Mouse (Mus musculus): ENCODE measurements at regions not wholly inside any gene's neighbourhood (a gene's known extent, or its start where the extent isn't known, plus 50 kb on each side); places are given as distances from the start of the nearest gene placed in this dataset.

GRCm38 (mm10) chr19:20035223-20035622 lies 355.5 kb downstream of the Anxa1 start:
- no peak for DNase-seq (ENCODE audit: low spot score)

GRCm38 (mm10) chr19:20027667-20028282 lies 363.0 kb downstream of the Anxa1 start:
- DNase-seq (ENCODE audit: low spot score), result no peak

DNA sequence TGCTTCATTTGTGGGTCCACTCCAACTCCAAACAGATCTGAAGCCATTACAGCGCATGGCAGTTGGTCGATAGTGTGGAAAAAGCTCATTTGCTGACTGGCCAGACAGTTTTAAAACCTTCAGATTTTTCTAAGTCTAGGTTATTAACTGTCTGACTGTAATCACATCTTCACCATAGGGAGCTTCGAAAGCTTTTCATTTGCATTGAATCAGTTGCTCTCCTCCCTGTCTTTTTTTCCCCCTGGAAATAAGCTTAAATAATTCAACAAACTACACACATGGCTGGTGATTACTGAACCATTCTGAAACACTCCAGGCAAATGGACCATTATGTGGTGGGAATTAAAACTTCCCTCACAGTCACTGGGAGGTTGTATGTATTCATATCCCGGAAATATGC lies 376.6 kb downstream of the Anxa1 start:
- DNase-seq (ENCODE audit: low spot score), result no peak

GRCm38 (mm10) chr19:20009801-20010441 lies 380.8 kb downstream of the Anxa1 start:
- no peak for DNase-seq (ENCODE audit: low spot score)

- no peak for DNase-seq (ENCODE audit: low spot score)
These were observed 384.7 kb downstream of the Anxa1 start for GRCm38 (mm10) chr19:20005932-20006625.

DNA sequence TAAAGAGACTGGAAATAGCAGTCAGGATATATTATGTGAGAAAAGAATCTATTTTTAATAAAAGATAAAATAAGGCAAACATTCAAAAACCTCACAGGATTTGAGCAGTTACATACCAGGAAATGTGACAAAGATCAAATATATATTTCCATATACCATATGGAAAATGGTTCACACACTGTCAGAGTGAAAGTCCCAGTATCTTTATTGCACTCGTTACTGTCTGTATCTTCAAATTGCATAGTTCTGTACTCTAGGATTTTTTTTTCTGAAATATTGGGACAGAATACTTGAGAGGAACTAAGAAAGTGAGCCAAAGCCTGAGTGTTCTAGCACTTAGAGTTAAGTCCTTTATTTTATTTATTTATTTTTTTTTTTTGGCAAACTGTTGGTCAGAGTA lies 403.5 kb downstream of the Anxa1 start:
- no peak for DNase-seq (ENCODE audit: low spot score)

DNA sequence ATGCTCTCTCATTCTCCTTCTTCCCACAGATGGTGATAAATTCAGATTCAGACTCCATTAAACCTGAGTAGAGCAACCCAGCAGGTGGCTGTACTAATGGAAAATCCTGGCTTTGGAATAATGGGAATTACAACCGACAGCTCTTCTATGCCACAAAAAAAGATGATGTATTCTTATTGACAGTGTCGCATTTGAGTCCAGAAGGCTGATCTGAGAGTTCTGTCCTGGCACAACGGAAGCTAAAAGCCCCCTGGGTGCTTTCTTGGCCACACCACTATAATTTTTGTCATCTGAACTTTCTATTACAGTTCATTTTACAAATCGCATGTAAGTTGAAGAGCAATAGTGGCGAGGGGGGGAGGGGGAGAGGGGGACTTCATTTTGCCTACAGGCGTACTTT lies 411.9 kb downstream of the Anxa1 start:
- no peak for DNase-seq (ENCODE audit: low spot score)

DNA sequence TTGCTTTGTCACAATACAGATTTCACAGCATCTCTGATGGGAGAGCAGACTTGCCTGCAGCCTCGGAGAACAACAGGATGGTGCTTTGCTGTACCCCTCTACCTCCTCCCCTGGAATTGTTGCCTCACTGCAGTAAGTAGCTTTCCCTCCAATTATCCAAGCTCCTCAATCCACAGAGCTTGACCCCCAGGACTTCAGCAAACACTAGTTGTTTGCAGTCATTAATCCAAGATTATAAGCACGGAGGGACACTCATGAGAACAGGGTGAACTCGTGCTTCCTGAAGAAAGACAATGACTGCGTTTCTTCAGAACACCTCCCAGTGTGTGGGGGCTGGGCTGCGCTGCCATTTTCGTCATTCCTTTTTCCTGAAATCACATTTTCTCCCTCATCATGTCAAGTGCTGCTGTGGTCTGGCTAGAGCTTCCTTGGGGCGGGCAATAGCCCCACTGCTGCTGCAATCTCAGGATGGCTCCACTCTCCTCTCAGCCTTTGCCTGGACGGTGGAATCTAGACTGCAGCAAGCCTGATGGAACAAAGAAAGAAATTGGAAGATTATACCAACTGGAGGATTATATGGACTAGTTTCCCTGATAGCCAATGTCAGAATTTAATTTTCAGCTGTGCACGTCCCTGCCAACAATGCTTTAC lies 413.0 kb downstream of the Anxa1 start:
- DNase-seq (ENCODE audit: low spot score), result no peak

GRCm38 (mm10) chr19:19976776-19977175 lies 414.0 kb downstream of the Anxa1 start:
- DNase-seq (ENCODE audit: low spot score), result no peak

DNA sequence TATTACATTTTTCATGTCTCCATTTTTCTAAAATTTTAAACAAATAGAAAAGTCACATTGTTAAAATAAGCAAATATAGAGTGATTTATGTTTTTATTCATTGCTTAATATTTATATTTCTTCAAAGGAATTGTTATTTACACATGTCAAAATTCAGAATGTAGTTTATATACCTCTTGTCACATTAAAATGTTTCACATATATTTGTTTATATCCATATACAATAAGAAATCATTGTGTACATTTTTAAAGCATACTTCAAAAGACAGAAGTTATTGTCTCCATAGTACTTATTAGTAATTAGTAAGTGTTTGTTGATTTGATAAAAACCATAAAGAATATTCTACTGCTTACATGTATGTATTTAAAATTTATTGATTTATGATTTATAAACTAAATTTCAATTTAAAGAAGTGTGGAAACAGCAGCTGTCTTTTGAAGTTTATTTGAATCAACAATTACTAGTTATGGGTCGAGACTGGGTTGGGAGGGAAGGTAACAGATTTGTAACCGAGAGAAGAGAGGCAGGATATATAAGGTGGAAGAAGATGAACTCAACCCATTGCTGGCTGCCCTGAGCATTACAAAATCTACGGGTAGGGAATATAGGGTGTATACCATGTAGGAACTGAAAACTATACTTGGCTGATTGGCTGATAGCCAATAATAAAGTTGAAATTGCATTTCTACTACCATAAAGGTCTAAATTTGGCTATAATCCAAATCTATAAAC lies 420.8 kb downstream of the Anxa1 start:
- no peak for DNase-seq (ENCODE audit: low spot score)

DNA sequence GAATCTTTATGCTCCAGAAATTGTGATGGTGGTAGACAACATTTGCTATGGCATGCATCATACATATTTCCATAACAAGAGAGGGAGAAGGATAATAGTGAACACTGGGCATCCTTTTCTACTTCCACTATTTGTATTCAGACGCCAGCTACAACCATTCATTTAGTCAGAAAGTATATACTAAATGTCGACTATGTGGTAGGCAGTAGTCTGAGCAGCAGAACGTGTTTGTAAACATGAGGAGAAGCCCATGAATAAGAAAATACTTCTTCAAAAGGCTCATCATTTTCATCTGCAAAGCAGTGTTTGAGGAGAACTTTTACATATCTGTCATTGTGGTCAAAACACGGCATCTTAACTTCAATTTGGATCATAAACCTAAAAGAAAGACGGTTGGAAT lies 421.4 kb downstream of the Anxa1 start:
- DNase-seq (ENCODE audit: low spot score), result no peak

- no peak for DNase-seq (ENCODE audit: low spot score)
These were observed 445.5 kb downstream of the Anxa1 start for GRCm38 (mm10) chr19:19945247-19945646.

DNA sequence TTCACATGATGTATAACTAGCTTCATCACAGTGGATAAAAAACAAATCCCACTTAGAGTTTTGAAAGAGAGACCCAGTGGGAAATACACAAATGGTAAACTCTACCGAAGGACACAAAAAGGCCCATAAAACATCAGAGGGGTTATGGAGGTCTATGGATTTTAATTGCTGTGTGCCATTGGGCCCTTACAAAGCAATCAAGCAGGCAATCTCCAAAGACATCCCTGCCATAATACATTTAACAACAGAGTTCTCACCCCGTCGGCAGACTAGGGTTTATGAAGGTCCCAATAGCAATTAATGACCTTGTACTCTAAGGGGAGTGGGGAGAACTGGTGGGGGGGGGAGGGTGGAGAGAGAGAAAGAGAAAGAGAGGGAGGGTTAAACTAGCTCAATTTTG lies 448.0 kb downstream of the Anxa1 start:
- DNase-seq (ENCODE audit: low spot score), result no peak

DNA sequence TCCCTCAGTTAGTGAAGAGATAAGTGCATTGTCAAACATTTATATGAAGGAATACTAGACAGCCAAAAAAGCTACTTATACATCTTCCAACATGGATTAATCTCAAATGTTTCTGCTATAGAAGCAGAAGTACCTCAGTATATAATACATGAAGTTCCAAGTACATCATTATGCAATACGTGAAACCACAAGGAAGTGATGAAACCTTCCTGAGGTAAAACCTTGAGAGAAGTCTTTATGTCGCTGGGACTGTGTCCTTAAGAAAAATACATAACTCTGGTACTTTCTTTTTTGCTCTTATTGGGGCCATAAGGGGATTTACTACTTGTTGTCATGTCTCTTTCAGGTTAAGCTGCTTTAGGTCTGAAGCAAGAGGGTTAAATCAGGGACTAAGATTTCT lies 469.6 kb downstream of the Anxa1 start:
- DNase-seq (ENCODE audit: low spot score), result no peak

- DNase-seq (ENCODE audit: low spot score), result no peak
These were observed 504.6 kb downstream of the Anxa1 start for GRCm38 (mm10) chr19:19885933-19886710.

- DNase-seq (ENCODE audit: low spot score), result no peak
These were observed 509.8 kb downstream of the Anxa1 start for GRCm38 (mm10) chr19:19880895-19881294.

- DNase-seq (ENCODE audit: low spot score), result no peak
These were observed 542.6 kb downstream of the Anxa1 start for GRCm38 (mm10) chr19:19848152-19848551.

DNA sequence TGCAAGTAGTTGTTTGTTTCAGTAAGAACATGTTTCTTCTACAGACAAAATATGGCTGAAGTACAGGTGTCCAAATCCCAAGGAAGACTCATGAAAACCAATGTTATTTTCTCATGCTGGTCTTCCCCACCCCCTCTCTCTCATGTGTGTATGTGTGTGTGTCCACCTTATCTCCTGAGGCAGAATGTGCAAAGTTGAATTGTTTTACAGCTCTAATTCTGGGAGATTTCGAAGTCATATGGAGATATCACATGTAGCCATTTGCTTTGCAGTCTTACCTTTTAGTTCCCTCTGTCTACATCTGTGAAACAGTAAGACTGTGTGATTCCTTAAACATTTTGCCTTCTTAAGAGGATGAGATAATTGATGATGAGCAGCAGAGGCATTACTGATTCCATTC lies 582.8 kb downstream of the Anxa1 start:
- no peak for DNase-seq (ENCODE audit: low spot score)

DNA sequence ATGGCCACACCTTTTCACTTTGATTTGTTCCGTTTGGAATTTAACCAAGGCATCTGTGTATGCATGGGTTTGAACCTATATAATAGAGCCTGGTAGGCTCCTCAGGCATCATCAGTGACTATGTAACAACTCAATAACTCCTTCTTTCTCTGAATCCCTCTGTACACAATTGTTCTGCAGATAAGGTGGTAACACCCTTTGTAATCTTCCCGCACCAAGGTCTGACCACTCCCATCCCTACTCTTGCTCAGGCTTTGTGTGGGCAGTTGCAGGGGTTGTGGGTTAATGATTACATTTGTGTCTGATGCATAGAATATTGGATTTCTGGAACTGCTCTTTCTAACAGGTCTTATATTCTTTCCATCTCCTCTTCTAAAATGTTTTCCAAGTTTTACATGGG lies 596.9 kb downstream of the Anxa1 start:
- DNase-seq (ENCODE audit: low spot score), result no peak

- DNase-seq (ENCODE audit: low spot score), result peak; percentile 43
These were observed 607.2 kb downstream of the Anxa1 start for GRCm38 (mm10) chr19:19783507-19783906.

DNA sequence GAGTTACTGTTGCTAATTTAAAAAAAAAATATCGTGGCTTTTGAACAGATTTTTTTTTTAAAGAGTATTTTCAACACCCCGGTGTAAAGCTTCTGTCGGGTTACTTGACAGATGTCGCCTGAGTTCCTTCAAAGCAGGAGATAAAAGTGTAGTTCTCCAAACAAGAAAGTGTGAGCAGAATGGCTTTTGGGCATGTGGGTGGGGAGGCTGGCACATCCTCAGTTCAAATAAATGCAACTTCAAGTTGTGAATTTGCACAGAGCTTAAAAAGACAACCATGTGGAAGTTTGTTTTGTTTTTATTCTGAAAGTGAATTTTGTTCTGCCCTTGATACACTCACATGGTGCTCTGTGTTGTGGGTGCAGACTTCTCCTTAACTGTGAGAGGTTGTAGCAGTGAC lies 612.9 kb downstream of the Anxa1 start:
- no peak for DNase-seq (ENCODE audit: low spot score)

- no peak for DNase-seq (ENCODE audit: low spot score)
These were observed 619.8 kb downstream of the Anxa1 start for GRCm38 (mm10) chr19:19770990-19771389.

All from testis, postnatal 14 days (tissue).